Mouse (Mus musculus): ENCODE measurements around the gene Gm43738. TPM values are rescaled to one million over a fixed set of nuclear protein-coding genes. Genes with fewer than 3 reads are reported as not detected.
"Not testable (repeated sequence)": the region's sequence is repeated elsewhere in the genome, so short reads cannot be mapped to it uniquely, and the experiment has no call there.

Gene Gm43738
- total RNA-seq, 2 experiments from 2014 or later: not detected

- DNase-seq: no peak
- intact Hi-C loops (cut with DNase I): no loop called here
Measured at GRCm38 (mm10) chr3:89102495-89103290, 1.8 kb upstream of the Gm43738 start.

DNA sequence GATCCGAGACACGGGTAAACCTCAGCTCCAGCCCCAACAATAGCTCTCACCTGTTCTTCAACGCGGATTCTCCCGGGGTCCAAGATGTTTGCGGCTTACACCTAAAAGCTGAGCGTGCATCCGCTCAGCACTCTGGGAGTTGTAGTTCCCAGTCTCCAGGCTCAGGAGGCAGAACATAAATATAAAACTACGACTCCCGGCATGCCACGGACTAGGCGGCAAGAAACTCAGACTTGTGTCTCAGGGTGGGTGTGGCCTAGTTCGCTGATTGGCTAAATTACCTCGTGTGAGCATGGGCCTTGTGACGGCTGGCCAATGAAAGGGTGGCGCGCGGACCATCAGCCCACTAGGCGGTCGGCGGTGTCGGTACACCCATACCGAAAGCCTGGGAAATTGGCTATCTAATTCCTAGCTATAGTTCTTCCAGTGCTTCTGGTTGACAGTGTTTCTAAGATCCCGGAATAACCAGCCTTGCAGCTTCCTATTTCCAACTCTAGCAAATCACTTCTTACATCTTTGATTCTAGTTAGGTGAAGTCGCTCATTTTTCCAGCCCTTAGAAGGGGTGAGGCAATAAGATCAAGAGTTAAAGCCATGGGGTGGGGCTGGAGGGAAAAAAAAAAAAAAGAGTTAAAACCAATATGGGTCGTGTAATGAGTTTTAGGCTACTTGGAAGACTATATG, 1.1 kb upstream of the Gm43738 start, which contains the start of gene Fdps:
Gene Fdps (minus strand): TSS at position 148 of the 683 bp plus-strand sequence.
- intact Hi-C loops (cut with DNase I): no loop called here
- DNase-seq: peak; percentile 86 to 88

- no peak for DNase-seq
- intact Hi-C loops (cut with DNase I): no loop called here
Measured at GRCm38 (mm10) chr3:89101459-89101811, 536 bp upstream of the Gm43738 start.

DNA sequence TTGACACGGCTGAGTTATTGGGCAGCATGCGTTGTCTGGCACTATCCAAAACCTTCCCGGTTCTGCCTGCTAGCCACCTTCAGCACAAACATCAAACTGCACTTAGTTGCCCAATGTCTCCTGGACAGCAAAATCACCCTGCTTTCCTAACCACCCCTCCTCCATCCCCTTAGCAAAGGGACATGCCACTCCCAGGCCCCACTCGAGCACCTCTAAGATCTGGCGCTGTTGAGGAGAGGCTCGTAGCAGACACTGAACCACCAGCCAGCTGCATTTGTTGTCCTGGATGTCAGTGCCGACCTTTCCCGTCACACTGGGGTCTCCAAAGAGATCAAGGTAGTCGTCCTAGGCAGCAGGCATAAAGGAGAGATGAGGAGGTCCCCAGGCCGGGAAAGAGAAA, 6.9 kb downstream of the Gm43738 start:
- DNase-seq: no peak
- intact Hi-C loops (cut with DNase I): no loop called here

- peak; percentile 77 to 83 for DNase-seq
- intact Hi-C loops (cut with DNase I): no loop called here
Measured at GRCm38 (mm10) chr3:89093175-89093574, 7.7 kb downstream of the Gm43738 start, which contains the start of gene Rusc1. Rusc1 (minus strand) TSS chr3:89093311.

- intact Hi-C loops (cut with DNase I): no loop called here
- DNase-seq: no peak
Measured at GRCm38 (mm10) chr3:89092509-89093090, 8.3 kb downstream of the Gm43738 start.

DNA sequence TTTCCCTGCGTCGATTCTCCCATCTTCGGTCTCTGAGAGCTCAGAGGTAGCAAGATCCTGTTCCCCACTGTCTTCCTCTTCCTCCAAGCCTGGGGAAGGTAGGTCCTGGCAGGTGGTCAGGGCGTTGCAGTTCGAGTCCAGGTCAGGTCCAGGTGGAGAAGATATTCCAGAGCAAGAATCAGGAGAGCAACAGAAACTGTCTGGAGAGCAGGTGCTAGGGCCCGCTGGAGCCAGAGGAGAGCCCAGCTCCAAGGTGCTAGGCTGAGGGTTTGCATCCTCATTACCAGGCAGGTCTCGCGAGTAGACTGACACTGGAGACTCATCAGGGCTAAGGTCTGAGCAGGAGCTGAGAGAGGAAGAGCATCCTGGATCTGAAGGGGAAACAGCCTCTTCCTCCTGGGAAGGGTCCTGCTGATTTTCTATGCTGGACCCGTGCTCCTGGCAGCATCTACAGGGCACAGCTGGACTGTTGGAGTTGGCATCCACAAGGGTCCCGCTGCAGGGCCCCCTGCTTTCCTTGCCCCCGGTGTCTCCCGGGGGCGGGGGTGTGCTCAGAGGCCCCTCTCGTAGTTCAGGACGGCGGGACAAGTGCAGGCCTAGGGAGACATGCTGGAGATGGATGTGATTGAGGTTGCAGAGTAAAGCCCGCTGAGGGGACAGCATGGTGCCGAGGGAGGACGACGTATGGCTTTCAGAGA, 8.9 kb downstream of the Gm43738 start:
- no peak for DNase-seq
- intact Hi-C loops (cut with DNase I): loop anchor here (2.0 kb wide), 2 partner anchors 73 to 125 kb away; partner anchors contain the start of gene Clk2

- intact Hi-C loops (cut with DNase I): loop anchor here (2.0 kb wide), 2 partner anchors 74 to 126 kb away; partner anchors contain the start of gene Clk2
- DNase-seq: peak; percentile 86 to 93
Measured at GRCm38 (mm10) chr3:89090694-89091655, 9.9 kb downstream of the Gm43738 start.

DNA sequence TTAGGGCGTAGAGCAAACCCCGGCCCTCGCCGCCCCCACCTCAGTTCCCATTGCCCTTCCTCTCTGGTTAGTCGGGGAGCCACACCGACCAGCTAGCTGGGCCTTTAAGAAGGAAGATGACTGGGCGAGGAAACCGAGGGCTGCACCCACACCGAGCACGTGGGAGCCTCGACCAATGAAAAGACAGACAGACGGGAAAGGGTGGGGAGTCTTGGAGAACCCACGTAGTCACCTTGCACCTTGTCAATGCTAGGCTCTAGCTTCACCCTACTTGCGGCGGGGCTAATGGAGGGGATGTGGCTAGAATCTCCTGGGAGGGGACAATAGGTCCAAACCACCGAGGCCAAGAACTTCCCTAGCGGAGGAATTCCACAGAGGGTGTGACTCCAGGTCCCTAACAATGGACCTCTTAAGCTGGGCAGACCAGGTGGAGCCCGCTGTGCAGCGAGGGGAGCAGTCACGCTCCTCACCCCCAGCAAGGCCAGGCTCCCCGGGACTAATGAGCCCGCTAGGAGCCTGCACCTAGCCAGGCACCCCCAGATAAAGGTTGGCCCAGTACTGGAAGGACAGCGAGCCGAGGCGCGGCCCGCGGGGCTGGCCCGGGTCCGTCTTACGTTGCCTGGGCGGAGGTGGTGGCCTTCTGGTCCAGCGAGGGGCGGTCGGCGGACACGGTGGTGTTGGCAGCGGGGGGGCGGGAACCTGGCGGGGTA, 10.9 kb downstream of the Gm43738 start:
- intact Hi-C loops (cut with DNase I): loop anchor here (2.0 kb wide), 2 partner anchors 75 to 127 kb away; partner anchors contain the start of gene Clk2

GRCm38 (mm10) chr3:89088974-89089373, 11.9 kb downstream of the Gm43738 start:
- intact Hi-C loops (cut with DNase I): no loop called here
- no peak for DNase-seq

More for the DNA sequence above, 10.9 kb downstream of the Gm43738 start:
- peak; percentile 83 to 86 for DNase-seq

GRCm38 (mm10) chr3:89087338-89088110, 13.4 kb downstream of the Gm43738 start:
- intact Hi-C loops (cut with DNase I): no loop called here
- DNase-seq: peak; percentile 71 to 80

DNA sequence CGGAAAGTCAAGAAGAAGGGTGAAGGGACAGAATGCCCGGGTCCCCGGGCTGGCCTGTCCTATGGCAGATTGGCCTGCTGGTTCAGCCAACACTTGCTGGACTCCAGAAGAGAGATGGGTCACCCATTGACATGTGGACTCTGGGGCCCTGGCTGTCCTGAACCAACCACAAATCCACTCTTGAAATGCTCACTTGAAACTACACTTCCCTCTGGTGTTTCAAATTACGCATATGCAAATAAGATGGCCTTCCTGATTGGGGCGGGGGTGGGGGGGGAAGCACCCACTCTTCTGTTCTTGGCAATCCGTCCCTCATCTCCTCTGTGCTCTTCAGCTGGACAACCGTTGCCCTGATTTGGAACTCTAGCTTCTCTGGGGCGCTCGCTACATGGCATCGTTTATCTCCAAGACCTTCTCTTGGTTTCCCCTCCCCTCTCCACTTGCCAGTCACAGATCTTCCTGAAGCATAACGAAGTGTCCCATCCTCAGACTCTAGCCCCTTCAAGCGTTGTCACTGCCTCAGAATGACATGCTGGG, 16.2 kb downstream of the Gm43738 start:
- DNase-seq: no peak
- intact Hi-C loops (cut with DNase I): no loop called here

DNA sequence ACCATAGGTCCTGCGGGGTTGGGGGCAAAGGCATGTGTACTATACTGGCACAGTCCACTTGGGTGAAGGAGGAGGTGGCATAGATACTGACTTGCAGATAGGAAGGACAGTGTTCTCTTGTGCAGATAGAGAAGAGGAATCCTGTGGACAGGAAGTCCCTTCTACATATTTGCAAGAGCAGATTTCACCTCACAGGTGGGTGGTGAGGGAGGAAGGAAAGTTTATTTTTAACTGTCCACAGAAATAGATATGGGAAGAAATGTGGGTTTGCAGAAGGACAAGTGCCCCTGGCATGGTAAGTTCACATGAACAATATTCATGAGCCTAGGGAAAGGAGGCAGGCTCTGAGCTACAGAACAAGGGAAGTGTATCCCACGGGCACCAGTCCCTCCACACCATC, 16.8 kb downstream of the Gm43738 start:
- DNase-seq: no peak
- intact Hi-C loops (cut with DNase I): no loop called here

- intact Hi-C loops (cut with DNase I); DNase-seq: not testable (repeated sequence)
Measured at GRCm38 (mm10) chr3:89082287-89082686, 18.6 kb downstream of the Gm43738 start.

- no peak for DNase-seq
- intact Hi-C loops (cut with DNase I): no loop called here
Measured at GRCm38 (mm10) chr3:89077383-89077782, 23.5 kb downstream of the Gm43738 start.

DNA sequence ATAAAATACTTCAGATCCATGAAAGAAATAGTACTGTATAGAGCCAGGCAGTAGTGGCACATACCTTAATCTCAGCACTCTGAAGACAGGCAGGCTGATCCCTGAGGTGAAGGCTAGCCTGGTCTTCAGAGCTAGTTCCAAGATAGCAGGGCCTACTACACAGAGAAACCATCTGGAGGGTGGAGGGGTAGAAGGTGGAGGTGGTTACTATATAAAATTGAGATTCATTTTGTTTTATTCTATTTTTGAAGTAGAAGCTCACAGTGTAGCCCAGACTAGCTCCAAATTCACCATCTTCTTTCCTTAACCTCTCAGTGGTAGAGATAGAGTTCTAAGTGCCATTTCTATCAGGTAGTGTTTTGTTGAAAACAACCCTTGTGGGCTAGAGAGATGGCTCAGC, 33.6 kb downstream of the Gm43738 start:
- no peak for DNase-seq
- intact Hi-C loops (cut with DNase I): no loop called here

GRCm38 (mm10) chr3:89061696-89062095, 39.2 kb downstream of the Gm43738 start:
- intact Hi-C loops (cut with DNase I): no loop called here
- no peak for DNase-seq

- peak; percentile 13 to 22 for DNase-seq
- intact Hi-C loops (cut with DNase I): no loop called here
Measured at GRCm38 (mm10) chr3:89058783-89059182, 42.1 kb downstream of the Gm43738 start.

All from heart, postnatal 36 days (tissue).